Comparison of ENCODE assay signal across 8 mouse cellular contexts in genomic region chr16:30788944-30789781, GRCm38 (mm10).
DNase-seq lines count a peak whose midpoint lies in the region.

No protein-coding gene starts in this region.

- H3K27ac ChIP-seq in brown adipose tissue, adult 24 weeks (replicated peaks; ENCODE audit: low read depth, low read length), result peak overlapping the region; percentile 70

- intact Hi-C loops in heart, postnatal 25 days (cut with DNase I), result loop anchor here (2.0 kb wide), 1 partner anchor 188 kb away; no protein-coding TSS in a partner anchor
- intact Hi-C loops in heart, postnatal 10 days (cut with DNase I), result no loop called here

- peak; percentile 94 for DNase-seq in heart, adult 11 months
- DNase-seq in heart, postnatal 25 days (ENCODE audit: low spot score), result no peak
- DNase-seq in heart, postnatal 10 days, result peak; percentile 32 to 38
- peak; percentile 61 for DNase-seq in lung, postnatal 36 days
- no peak for DNase-seq in cerebellum, postnatal 10 days
- DNase-seq in urinary bladder, adult 2 months (ENCODE audit: low spot score), result no peak
- DNase-seq in adrenal gland, adult 18-20 months (ENCODE audit: low spot score in 2 of 2), result no peak

- H3K4me3 ChIP-seq in brown adipose tissue, adult 24 weeks (ENCODE audit: insufficient read depth, low read depth, low read length), result no peak overlapping the region

- H3K4me1 ChIP-seq in brown adipose tissue, adult 24 weeks (ENCODE audit: control insufficient read depth, insufficient read depth, insufficient read length, low read length), result peaks cover 48% of the 10 kb centered on the region

Comparison
In these comparisons a context has a peak if more than half of its experiments do, and no peak if none do; other contexts are left out.
1. DNase-seq: peak in heart, adult 11 months (single experiment), heart, postnatal 10 days (2 of 2) and lung, postnatal 36 days (single experiment); none in heart, postnatal 25 days (single experiment), cerebellum, postnatal 10 days (0 of 2), urinary bladder, adult 2 months (single experiment) and adrenal gland, adult 18-20 months (0 of 2).